Mouse (Mus musculus): Measurements from ENCODE around the gene Parl. TPM values are rescaled to one million over a fixed set of nuclear protein-coding genes. Genes with fewer than 3 reads are reported as not detected.
A peak's percentile ranks its signal among the peaks of the same experiment; 100 is the strongest.

Gene Parl
- polyA plus RNA-seq, 1 experiment = 61.0 TPM

GRCm38 (mm10) chr16:20237426-20237825 lies 64.8 kb downstream of the Parl start:
- TF ChIP-seq CTCF (conservative IDR thresholded peaks at IDR 0.05; ENCODE audit: insufficient read depth, insufficient read length, low read depth, low read length) = no peak
- TF ChIP-seq POLR2A (IDR thresholded peaks at IDR 0.05; ENCODE audit: low read depth, low read length) = no peak
- H3K27me3 ChIP-seq (replicated peaks; ENCODE audit: control insufficient read depth, insufficient read depth, low read length) = no peaks in the 10 kb centered on the region
- no peaks in the 10 kb centered on the region for H3K36me3 ChIP-seq (ENCODE audit: control insufficient read depth, insufficient read depth, low read length)
- no peak overlapping the region for H3K27ac ChIP-seq (ENCODE audit: insufficient read depth, low read depth, low read length)
- H3K4me3 ChIP-seq (ENCODE audit: insufficient read depth, low read depth, low read length) = no peak overlapping the region
- H3K4me1 ChIP-seq (ENCODE audit: control insufficient read depth, insufficient read depth, low read length) = no peaks in the 10 kb centered on the region
- 51% methylated on average over 4 of the region's 4 CpGs for WGBS
- peak; percentile 7 for DNase-seq

GRCm38 (mm10) chr16:20234406-20234805 lies 67.8 kb downstream of the Parl start:
- H3K27ac ChIP-seq (ENCODE audit: insufficient read depth, low read depth, low read length) = no peak overlapping the region
- no peaks in the 10 kb centered on the region for H3K4me1 ChIP-seq (ENCODE audit: control insufficient read depth, insufficient read depth, low read length)
- 45% methylated on average over 4 of the region's 4 CpGs for WGBS
- no peak for TF ChIP-seq POLR2A (IDR thresholded peaks at IDR 0.05; ENCODE audit: low read depth, low read length)
- TF ChIP-seq CTCF (conservative IDR thresholded peaks at IDR 0.05; ENCODE audit: insufficient read depth, insufficient read length, low read depth, low read length) = no peak
- H3K36me3 ChIP-seq (ENCODE audit: control insufficient read depth, insufficient read depth, low read length) = no peaks in the 10 kb centered on the region
- H3K4me3 ChIP-seq (ENCODE audit: insufficient read depth, low read depth, low read length) = no peak overlapping the region
- H3K27me3 ChIP-seq (replicated peaks; ENCODE audit: control insufficient read depth, insufficient read depth, low read length) = no peaks in the 10 kb centered on the region
- no peak for DNase-seq

Other genes starting within 250 kb of the Parl start
- gene Klhl24, start 204.8 kb downstream of the Parl start, polyA plus RNA-seq (2012; rRNA removed) = 19.2 and 23.3 TPM in 2 replicates
- 11.9 and 16.8 TPM in 2 replicates for gene Yeats2, start 161.3 kb downstream of the Parl start, polyA plus RNA-seq (2012; rRNA removed)
- gene Map6d1, start 61.0 kb downstream of the Parl start, polyA plus RNA-seq (2012; rRNA removed) = 0.07 and 0.11 TPM in 2 replicates
- gene Cyp2ab1, start 23.0 kb upstream of the Parl start, polyA plus RNA-seq (2012; rRNA removed) = 0.20 and 0.22 TPM in 2 replicates
- gene Abcc5, start 124.0 kb upstream of the Parl start, polyA plus RNA-seq (2012; rRNA removed) = 56.0 and 73.1 TPM in 2 replicates
- 30.4 and 33.9 TPM in 2 replicates for gene Eif2b5, start 196.4 kb upstream of the Parl start, polyA plus RNA-seq (2012; rRNA removed)
- gene Dvl3, start 214.6 kb upstream of the Parl start, polyA plus RNA-seq (2012; rRNA removed) = 33.5 and 37.4 TPM in 2 replicates
- 639 and 682 TPM in 2 replicates for gene Ap2m1, start 233.1 kb upstream of the Parl start, polyA plus RNA-seq (2012; rRNA removed)
- gene Abcf3, start 246.2 kb upstream of the Parl start, polyA plus RNA-seq (2012; rRNA removed) = 39.0 and 45.1 TPM in 2 replicates

Measured in kidney, adult 2 months (tissue).